In the genomic region with DNA sequence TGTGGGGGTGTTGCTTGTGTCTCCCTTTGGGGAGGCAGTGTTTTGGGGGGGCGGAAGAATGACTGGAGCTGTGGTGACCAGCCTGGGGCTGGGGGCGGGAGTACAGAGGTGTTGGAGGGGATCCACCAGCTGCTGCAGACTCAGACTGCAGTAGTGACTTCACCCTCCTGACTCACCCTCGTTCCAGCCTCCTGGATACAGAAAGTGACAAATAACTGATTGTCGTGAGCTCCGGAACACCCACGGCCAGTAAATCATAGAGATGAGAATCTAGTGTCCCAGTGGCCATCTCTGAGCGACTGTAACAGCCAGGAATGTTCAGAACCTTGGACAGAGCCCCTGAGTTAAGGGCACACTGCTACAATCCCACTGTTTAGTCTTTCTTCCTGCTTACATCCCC, we compare ENCODE assay signal across 15 mouse cellular contexts. TPM values are rescaled to one million over a fixed set of nuclear protein-coding genes. Genes with fewer than 3 reads are reported as not detected.
DNase-seq lines count a peak whose midpoint lies in the region; ATAC-seq lines count a peak whose summit lies in the region.
"Had no signal": no experiment of that assay in that cellular context is flagged by ENCODE, and none has a peak within 500 bp of the region (broad histone marks: within the 10 kb centered on the region; RNA-seq: fewer than 3 reads in every experiment).

No protein-coding gene starts in this region.

- H3K36me3 ChIP-seq in limb, embryonic 11.5 days (ENCODE audit: control insufficient read depth, insufficient read depth, low read length), result no peaks in the 10 kb centered on the region
- H3K36me3 ChIP-seq: embryonic facial prominence, embryonic 13.5 days; liver, embryonic 13.5 days had no signal

- ATAC-seq in frontal cortex, adult (ENCODE audit: low TSS enrichment), result peak; percentile 24
- no peak for ATAC-seq in limb, embryonic 11.5 days (ENCODE audit: insufficient number of reproducible peaks, low FRiP score, low TSS enrichment, low read depth)
- ATAC-seq: forebrain, embryonic 16.5 days had no signal

- no peak for DNase-seq in frontal cortex, postnatal 10 days (ENCODE audit: low spot score in 2 of 2)
- peak; percentile 16 to 37 for DNase-seq in layer of hippocampus, adult 18-20 months (ENCODE audit: low spot score in 2 of 2)
- no peak for DNase-seq in layer of hippocampus, postnatal 10 days (ENCODE audit: low spot score in 2 of 2)
- DNase-seq in R1 (ENCODE audit: low read depth, low spot score), result peak; percentile 22
- peak; percentile 50 for DNase-seq in limb, embryonic 11.5 days (ENCODE audit: low spot score)
- no peak for DNase-seq in gastrocnemius, adult 8-10 months (ENCODE audit: low spot score in 2 of 2)
- DNase-seq in yolk sac, embryonic 10.5 days (ENCODE audit: low spot score), result no peak
- DNase-seq: adrenal gland, postnatal 14 days; cerebellum, adult 11-12 months; liver, embryonic 13.5 days had no signal

- H3K9me3 ChIP-seq in limb, embryonic 11.5 days (ENCODE audit: control insufficient read depth, low read length), result no peaks in the 10 kb centered on the region
- H3K9me3 ChIP-seq: embryonic facial prominence, embryonic 13.5 days had no signal

- no peak overlapping the region for H3K9ac ChIP-seq in limb, embryonic 11.5 days (ENCODE audit: low read length)
- H3K9ac ChIP-seq: embryonic facial prominence, embryonic 13.5 days; liver, embryonic 13.5 days had no signal

- no peak overlapping the region for H3K4me2 ChIP-seq in limb, embryonic 11.5 days (ENCODE audit: low read depth, severe bottlenecking)
- H3K4me2 ChIP-seq: embryonic facial prominence, embryonic 13.5 days; heart, embryonic 11.5 days; liver, embryonic 13.5 days had no signal

- H3K4me1 ChIP-seq in limb, embryonic 11.5 days (ENCODE audit: control insufficient read depth, insufficient read depth, low read length), result no peaks in the 10 kb centered on the region
- H3K4me1 ChIP-seq: embryonic facial prominence, embryonic 13.5 days; liver, embryonic 13.5 days had no signal

- 73% methylated on average over 7 of the region's 7 CpGs for WGBS in limb, embryonic 11.5 days

- no peaks in the 10 kb centered on the region for H3K27me3 ChIP-seq in limb, embryonic 11.5 days (ENCODE audit: control insufficient read depth, insufficient read depth, low read length)
- H3K27me3 ChIP-seq: embryonic facial prominence, embryonic 13.5 days; liver, embryonic 13.5 days had no signal

- H3K4me3 ChIP-seq in limb, embryonic 11.5 days (ENCODE audit: low read depth, low read length), result no peak overlapping the region
- H3K4me3 ChIP-seq: embryonic facial prominence, embryonic 13.5 days; liver, embryonic 13.5 days had no signal

- H3K27ac ChIP-seq in limb, embryonic 11.5 days (replicated peaks; ENCODE audit: low read depth, low read length), result no peak overlapping the region
- H3K27ac ChIP-seq: embryonic facial prominence, embryonic 13.5 days; liver, embryonic 13.5 days; macrophage had no signal

RNA-seq across cellular contexts. Expression of gene Sorcs3, which starts 53.4 kb away (rescaled TPM):
- total RNA-seq in layer of hippocampus, adult 18-20 months (2021), result 10 to 100 TPM; 34.1 to 34.3 TPM
- total RNA-seq in layer of hippocampus, postnatal 10 days (2021), result 10 to 100 TPM; 27.5 to 29.9 TPM
- 0.28 and 0.31 TPM in 2 replicates for polyA plus RNA-seq in limb, embryonic 11.5 days (2014; fragmentation: Nextera tagmentation; extraction: Ambion mirVana)
- total RNA-seq in gastrocnemius, adult 8-10 months (2022), result not detected
- total RNA-seq: adrenal gland, postnatal 14 days had no signal
- polyA plus RNA-seq: macrophage had no signal

Comparison
In these comparisons a context has a peak if more than half of its experiments do, and no peak if none do; other contexts are left out.
1. DNase-seq: peak in layer of hippocampus, adult 18-20 months (2 of 2), R1 (single experiment) and limb, embryonic 11.5 days (single experiment); none in frontal cortex, postnatal 10 days (0 of 2), layer of hippocampus, postnatal 10 days (0 of 2), gastrocnemius, adult 8-10 months (0 of 2) and yolk sac, embryonic 10.5 days (single experiment).
2. RNA of gene Sorcs3, which starts 53.4 kb away (total RNA-seq): 34.1 to 34.3 TPM in layer of hippocampus, adult 18-20 months and 27.5 to 29.9 TPM in layer of hippocampus, postnatal 10 days; not detected in gastrocnemius, adult 8-10 months; every median in the first group is over 10 times any median in the second.